Mouse (Mus musculus): ENCODE measurements at regions not wholly inside any gene's neighbourhood (a gene's known extent, or its start where the extent isn't known, plus 50 kb on each side); places are given as distances from the start of the nearest gene placed in this dataset.

DNA sequence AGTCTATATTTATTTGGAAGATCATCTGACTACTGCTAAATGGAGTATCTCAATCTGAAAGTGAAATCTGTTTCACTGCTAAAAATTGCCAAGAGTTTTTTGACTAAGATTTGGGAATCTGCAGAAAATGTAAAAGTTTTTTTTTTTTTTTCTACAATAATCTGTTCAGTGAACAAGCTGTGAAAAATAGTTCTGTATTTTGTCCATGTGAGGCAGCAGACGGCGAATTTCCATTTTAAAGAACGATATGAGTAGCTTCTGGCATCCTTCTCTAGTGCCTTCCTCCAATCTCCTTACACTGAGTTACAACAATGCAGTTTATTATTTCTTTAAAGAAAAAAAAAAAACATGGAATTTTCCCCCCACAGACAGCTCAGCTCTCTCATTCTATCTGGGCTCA lies 494.3 kb downstream of the Plcl1 start:
- no peak for TF ChIP-seq POLR2A (IDR thresholded peaks at IDR 0.05; ENCODE audit: insufficient read length, low read depth)
- no peak for TF ChIP-seq CEBPB (IDR thresholded peaks at IDR 0.05; ENCODE audit: insufficient read depth, poor library complexity, severe bottlenecking)
- TF ChIP-seq TCF3 (IDR thresholded peaks at IDR 0.05; ENCODE audit: insufficient read length, low read depth), result no peak
- no peak for TF ChIP-seq E2F4 (IDR thresholded peaks at IDR 0.05; ENCODE audit: insufficient read depth)
